Mouse (Mus musculus) liver, embryonic 14.5 days (tissue): Measurements from ENCODE around the gene Exoc1.

ENCODE experiments used
- CTCF ChIP-seq: IDR thresholded peaks from 2 replicates; pipeline ENCODE4 v1.5.1; 2016; ENCODE audit warnings: antibody characterized with exemption, low read depth, control low read depth
- EP300 ChIP-seq: IDR thresholded peaks from 2 replicates; pipeline ENCODE4 v1.6.1; 2016; ENCODE audit warnings: antibody characterized with exemption, low read depth

DNA sequence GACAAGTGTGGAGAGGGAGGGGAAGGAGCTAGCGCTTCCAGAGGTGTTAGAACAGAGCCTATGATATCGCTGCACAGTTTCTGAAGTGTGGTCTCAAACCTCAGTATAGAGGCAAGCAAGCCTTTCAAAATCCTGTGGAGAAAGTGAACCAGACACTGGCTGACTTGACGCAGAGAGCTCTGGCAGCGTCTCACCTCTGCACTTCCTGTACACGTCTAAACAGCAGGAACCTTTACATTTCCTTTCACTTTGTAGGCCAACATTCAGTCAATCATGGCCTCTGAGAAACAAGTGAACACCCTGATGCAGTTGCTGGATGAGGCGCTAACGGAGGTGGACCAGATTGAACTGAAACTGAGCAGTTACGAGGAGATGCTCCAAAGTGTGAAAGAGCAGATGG is 14.1 kb downstream of the Exoc1 start:
- TF ChIP-seq EP300 (no peak), CTCF (no peak)
